Mouse (Mus musculus) macrophage (primary cell): ENCODE data around the gene Smchd1. TPM values are rescaled to one million over a fixed set of nuclear protein-coding genes. Genes with fewer than 3 reads are reported as not detected.

Experiments
- H3K27ac ChIP-seq: fragments of 350-480 bp; formaldehyde crosslinking; 2 replicates; pipeline ENCODE4 v1.9.0; 2021
- H3K36me3 ChIP-seq: fragments of 350-480 bp; formaldehyde crosslinking; 2 replicates; pipeline ENCODE4 v1.9.0; 2021; ENCODE audit errors: inconsistent target
- H3K4me3 ChIP-seq: fragments of 350-480 bp; formaldehyde crosslinking; 2 replicates; pipeline ENCODE4 v1.9.0; 2021; ENCODE audit errors: inconsistent target
- H3K79me2 ChIP-seq: fragments of 350-480 bp; formaldehyde crosslinking; 2 replicates; pipeline ENCODE4 v1.9.0; 2021; ENCODE audit errors: inconsistent target
- WGBS: methylation state at CpG from one replicate; pipeline ENCODE4 v1.1.7; 2026; ENCODE audit warnings: inconsistent platforms; ENCODE audit not compliant: missing documents; 5-methylcytosine and 5-hydroxymethylcytosine counted together
- polyA plus RNA-seq: library from polyadenylated mRNA; stranded (reverse); fragments of 250-400 nt; gene quantifications from 3 replicates; pipeline ENCODE4 v1.2.4, GENCODE M21; 2018; ENCODE audit warnings: inconsistent platforms
- total RNA-seq, 78 experiments: library from RNA; depleted of rRNA; stranded (reverse); fragments of 250-400 nt; gene quantifications; 1 replicate in 9 of 78; 2 replicates in 24 of 78; 3 replicates in 43 of 78; 4 replicates in 2 of 78; pipeline ENCODE4 v1.2.4; 2018; ENCODE audit warnings: inconsistent platforms in 56 of 78

Gene Smchd1
- 100 to 1,000 TPM; 107 to 354 (median 288) TPM for total RNA-seq (2018; cell fraction: chromatin; rRNA removed)
- 10 to 100 TPM; 21.0 to 54.6 (median 38.0) TPM for total RNA-seq (2018; cell fraction: cytosol; rRNA removed)
- 100 to 1,000 TPM in 19 of 26 experiments, 10 to 100 TPM in 7; 70.6 to 233 (median 154) TPM for total RNA-seq (2018; cell fraction: nucleus; rRNA removed)
- 34.4 to 51.6 TPM (median 38.1 TPM) in 3 replicates for polyA plus RNA-seq

DNA sequence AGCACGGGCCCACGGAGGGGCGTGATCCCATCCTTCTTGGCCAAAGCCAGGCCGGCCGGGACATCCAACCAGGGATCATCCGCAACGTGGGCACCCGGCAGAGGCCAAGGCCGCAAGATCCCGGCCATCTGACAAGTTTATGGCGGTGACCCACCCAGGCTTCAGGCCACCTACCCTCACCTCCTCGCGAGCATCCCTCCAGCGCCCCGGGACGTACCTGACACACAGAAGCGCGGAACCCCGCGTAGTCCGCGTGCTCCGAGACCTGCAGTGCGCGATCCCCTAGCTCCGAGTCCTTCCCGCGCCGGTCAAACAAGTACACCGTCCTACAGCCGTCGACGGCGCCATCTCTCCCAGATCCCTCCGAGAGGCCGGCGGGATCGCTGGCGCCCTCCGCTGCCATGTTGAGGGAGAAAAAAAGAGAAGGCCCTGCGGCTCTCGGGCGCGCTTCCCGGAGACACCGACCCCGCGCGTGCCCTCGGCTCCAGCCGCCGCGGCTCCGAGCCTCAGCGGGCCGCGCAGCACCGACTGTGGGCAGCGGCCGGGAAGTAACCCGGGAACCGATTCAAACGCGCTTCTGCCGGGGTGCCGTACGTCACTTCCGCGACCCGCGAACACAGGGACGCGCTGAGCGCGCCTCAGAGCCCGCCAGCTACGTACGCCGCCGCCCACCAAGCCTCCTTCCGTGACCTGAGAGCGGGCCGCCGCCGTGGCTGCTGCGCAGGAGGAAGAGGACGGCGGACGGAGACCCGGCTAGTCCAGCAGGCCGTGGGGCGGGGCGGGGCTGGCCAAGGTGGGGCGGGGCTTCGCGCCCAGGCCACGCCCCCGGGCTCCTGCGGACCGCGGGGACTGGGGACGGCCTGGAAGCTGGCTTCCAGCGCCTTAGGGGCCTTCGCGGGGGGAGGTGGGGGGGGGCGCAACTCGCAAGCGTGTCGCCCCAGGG is at the start of gene Smchd1:
Gene Smchd1, minus strand, starts transcription at position 582 of the 943 bp plus-strand sequence.
- Histone ChIP-seq H3K79me2 (peaks cover 49% of the 10 kb centered on the region), H3K4me3 (peak within 1 kb of the TSS; percentile 78), H3K36me3 (no peaks in the 10 kb centered on the region), H3K27ac (peak within 1 kb of the TSS; percentile 48)
- 1% methylated on average over 107 of the region's 109 CpGs for WGBS

DNA sequence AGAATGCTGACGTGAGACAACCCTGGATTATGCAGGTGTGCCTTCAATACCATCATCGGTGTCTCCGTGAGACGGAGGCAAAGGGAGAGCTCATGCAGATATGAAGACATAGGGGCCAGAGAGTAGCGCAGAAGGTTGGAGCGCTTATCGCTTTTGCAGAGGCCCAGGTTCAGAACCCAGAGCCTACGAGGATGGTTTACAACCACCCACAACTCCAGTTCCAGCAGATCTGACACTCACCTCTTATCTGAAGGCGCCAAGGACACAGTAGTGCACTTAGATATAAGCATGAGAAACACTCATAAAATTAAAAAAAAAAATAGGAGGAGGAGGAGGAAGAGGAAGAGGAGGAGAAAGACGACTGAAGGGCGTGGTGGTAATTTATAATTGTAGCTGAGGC is 35.2 kb upstream of the Smchd1 start:
- Histone ChIP-seq H3K79me2 (no peaks in the 10 kb centered on the region), H3K36me3 (0 out of 2 replicates have a peak, but pooled peaks cover 4% of the 10 kb centered on the region), H3K4me3 (no peak overlapping the region), H3K27ac (no peak overlapping the region)
- WGBS, result 96% methylated on average over 11 of the region's 11 CpGs

DNA sequence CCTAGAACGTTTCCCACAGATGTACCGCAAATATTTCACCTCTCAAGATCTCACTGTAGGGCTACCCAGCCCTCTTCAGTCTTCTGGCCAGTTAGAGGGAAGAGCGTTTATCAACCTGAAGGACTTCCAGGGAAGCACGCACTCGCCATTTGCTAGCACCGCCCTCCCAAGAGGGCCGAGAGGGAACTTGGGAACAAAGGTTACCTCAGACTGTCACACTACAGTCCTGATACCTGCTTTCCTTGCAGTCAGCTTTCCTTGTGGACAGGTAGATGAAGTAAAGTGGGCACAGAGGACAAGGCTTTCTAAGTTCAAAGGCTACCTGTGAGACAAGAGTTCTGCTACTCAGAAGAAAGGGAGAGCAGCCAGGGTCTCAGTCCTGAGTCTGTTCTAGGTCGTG is 31.7 kb upstream of the Smchd1 start:
- 95% methylated on average over 8 of the region's 8 CpGs for WGBS

GRCm38 (mm10) chr17:71495784-71496183 is 20.6 kb upstream of the Smchd1 start:
- H3K27ac ChIP-seq, result no peak overlapping the region
- H3K36me3 ChIP-seq, result no peaks in the 10 kb centered on the region
- H3K79me2 ChIP-seq, result no peaks in the 10 kb centered on the region
- WGBS, result 90% methylated on average over 4 of the region's 4 CpGs
- H3K4me3 ChIP-seq, result no peak overlapping the region

More for the DNA sequence above, 31.7 kb upstream of the Smchd1 start:
- H3K79me2 ChIP-seq, result no peaks in the 10 kb centered on the region
- H3K4me3 ChIP-seq, result no peak overlapping the region
- 0 out of 2 replicates have a peak, but pooled peaks cover 4% of the 10 kb centered on the region for H3K36me3 ChIP-seq
- no peak overlapping the region for H3K27ac ChIP-seq

DNA sequence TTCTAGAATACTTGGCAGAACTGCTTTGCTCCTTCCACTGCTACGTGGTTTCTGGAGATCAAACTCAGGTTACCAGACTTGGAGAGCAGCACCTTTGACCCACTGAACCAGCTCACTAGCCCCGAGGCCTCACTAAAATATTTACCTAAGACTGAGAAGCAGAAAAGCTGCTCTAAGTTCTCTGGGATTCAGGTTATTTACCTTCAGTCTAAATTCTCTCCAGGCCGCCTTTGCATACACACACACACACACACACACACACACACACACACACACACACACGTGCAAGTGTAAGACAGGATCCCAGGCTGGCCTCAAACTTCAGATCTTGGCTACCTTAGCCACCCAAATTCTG is 16.2 kb upstream of the Smchd1 start:
- Histone ChIP-seq H3K27ac (no peak overlapping the region), H3K4me3 (no peak overlapping the region), H3K79me2 (peaks cover 11% of the 10 kb centered on the region; the same call in 1 of the 2 replicates), H3K36me3 (no peaks in the 10 kb centered on the region)
- 94% methylated on average over 3 of the region's 4 CpGs for WGBS

GRCm38 (mm10) chr17:71490666-71491331 is 15.7 kb upstream of the Smchd1 start:
- 93% methylated on average over 9 of the region's 9 CpGs for WGBS
- H3K36me3 ChIP-seq, result no peaks in the 10 kb centered on the region
- H3K4me3 ChIP-seq, result no peak overlapping the region
- no peak overlapping the region for H3K27ac ChIP-seq
- H3K79me2 ChIP-seq, result peaks cover 11% of the 10 kb centered on the region; the same call in 1 of the 2 replicates

GRCm38 (mm10) chr17:71489703-71490461 is 14.7 kb upstream of the Smchd1 start:
- H3K4me3 ChIP-seq, result no peak overlapping the region
- no peaks in the 10 kb centered on the region for H3K36me3 ChIP-seq
- H3K27ac ChIP-seq, result peak overlapping the region; percentile 69
- H3K79me2 ChIP-seq, result peaks cover 11% of the 10 kb centered on the region; the same call in 1 of the 2 replicates
- 72% methylated on average over 9 of the region's 9 CpGs for WGBS

DNA sequence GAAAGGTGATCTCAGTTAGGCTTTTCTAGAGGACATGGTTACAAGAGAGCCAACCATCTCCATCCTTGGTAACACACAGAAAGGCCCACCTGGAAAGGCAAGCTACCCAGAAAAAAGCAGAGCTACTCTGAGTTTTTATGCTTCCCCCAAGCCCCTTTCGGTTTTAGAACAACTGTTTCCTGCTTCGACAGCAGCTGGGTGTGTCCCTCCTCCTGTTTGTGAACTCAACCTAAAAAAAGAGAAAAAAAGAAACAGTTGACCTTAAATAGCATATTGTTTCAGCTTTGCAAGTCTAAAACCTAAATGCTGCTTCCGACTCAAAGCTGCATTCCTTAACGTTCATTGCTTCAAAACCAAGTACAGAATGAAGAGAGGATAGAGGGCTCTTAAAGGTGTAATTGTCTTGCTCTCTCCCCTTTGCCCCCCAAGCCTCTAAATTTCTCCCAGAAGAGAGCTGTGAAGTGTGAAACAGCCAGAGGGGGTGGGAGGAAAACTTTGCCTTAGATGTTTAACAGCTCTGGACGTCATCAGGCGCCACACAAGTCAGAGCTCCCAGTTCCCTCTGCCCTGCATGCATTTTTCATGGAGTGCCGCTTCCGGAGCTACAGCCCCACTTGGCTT is 11.2 kb upstream of the Smchd1 start:
- WGBS, result 5% methylated on average over 8 of the region's 8 CpGs
- H3K4me3 ChIP-seq, result peak overlapping the region; percentile 27
- H3K27ac ChIP-seq, result peak overlapping the region; percentile 96
- H3K79me2 ChIP-seq, result peaks cover 11% of the 10 kb centered on the region; the same call in 1 of the 2 replicates
- no peaks in the 10 kb centered on the region for H3K36me3 ChIP-seq

DNA sequence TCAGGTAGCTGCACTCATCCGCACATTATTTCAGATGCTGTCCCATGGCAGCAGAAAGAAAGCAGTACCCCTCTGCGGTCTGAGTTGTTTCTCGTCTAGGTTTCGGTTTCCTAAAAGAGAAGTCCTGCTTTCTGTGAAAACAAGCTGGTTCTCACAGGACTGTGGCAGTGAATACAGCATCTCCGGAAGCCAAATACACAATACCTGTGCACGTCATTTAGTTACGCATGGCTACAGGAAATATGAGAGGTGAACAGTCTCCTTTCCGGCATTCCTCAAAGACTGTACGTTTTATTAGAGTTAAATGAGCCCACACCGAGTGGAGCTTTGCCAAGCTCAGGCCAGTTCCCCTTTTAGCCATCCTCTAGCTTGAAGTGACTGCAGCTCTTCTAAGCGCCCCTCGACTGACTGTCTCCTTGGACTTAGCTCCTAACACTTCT is 10.7 kb upstream of the Smchd1 start:
- WGBS, result under 1% methylated on average over 12 of the region's 12 CpGs
- Histone ChIP-seq H3K79me2 (peaks cover 11% of the 10 kb centered on the region; the same call in 1 of the 2 replicates), H3K36me3 (no peaks in the 10 kb centered on the region), H3K27ac (peak overlapping the region; percentile 96), H3K4me3 (peak overlapping the region; percentile 27)

GRCm38 (mm10) chr17:71484711-71485110 is 9.6 kb upstream of the Smchd1 start:
- H3K36me3 ChIP-seq, result no peaks in the 10 kb centered on the region
- WGBS, result 90% methylated on average over 5 of the region's 5 CpGs
- no peak overlapping the region for H3K4me3 ChIP-seq
- peak overlapping the region; percentile 96 for H3K27ac ChIP-seq
- H3K79me2 ChIP-seq, result peaks cover 11% of the 10 kb centered on the region; the same call in 1 of the 2 replicates

GRCm38 (mm10) chr17:71483418-71484060 is 8.4 kb upstream of the Smchd1 start:
- Histone ChIP-seq H3K36me3 (no peaks in the 10 kb centered on the region), H3K4me3 (no peak overlapping the region), H3K79me2 (peaks cover 11% of the 10 kb centered on the region; the same call in 1 of the 2 replicates), H3K27ac (no peak overlapping the region)
- WGBS, result 71% methylated on average over 7 of the region's 7 CpGs

GRCm38 (mm10) chr17:71479381-71479901 is 4.3 kb upstream of the Smchd1 start:
- H3K4me3 ChIP-seq, result no peak overlapping the region
- no peaks in the 10 kb centered on the region for H3K36me3 ChIP-seq
- WGBS, result 35% methylated on average over 5 of the region's 5 CpGs
- H3K27ac ChIP-seq, result no peak overlapping the region
- H3K79me2 ChIP-seq, result peaks cover 5% of the 10 kb centered on the region

- WGBS, result 96% methylated on average over 8 of the region's 8 CpGs
- Histone ChIP-seq H3K27ac (no peak overlapping the region), H3K36me3 (no peaks in the 10 kb centered on the region), H3K4me3 (no peak overlapping the region), H3K79me2 (peaks cover 25% of the 10 kb centered on the region)
Observed at GRCm38 (mm10) chr17:71477481-71477880, 2.3 kb upstream of the Smchd1 start.
